Mouse (Mus musculus): ENCODE data around the gene Plcb1. TPM values are rescaled to one million over a fixed set of nuclear protein-coding genes. Genes with fewer than 3 reads are reported as not detected.

The Plcb1 gene
- polyA plus RNA-seq, 1 experiment from 2014 or later: 21.5 TPM

DNA sequence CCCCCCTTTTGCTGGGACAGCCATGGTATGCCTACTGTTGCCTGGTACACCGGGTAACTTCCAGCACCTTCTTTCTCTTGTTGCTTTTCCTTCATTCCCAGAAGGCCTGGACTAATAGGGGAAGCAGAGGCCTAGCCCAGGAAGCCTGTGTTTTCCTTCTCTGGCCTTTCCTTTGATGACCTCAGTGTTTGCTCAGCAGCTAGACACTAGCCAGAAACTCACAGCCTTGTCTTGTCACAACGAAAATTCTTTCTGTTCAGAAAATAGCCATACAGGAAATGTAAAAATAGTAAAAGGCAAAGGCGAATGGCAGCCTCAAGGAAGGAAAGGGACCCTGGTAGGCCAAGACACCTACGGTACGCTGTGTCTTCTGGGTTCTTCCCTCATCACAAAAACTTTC is 489.1 kb downstream of the Plcb1 start:
- Histone ChIP-seq H3K4me3 (ENCODE audit: low read depth, low read length) (no peak overlapping the region), H3K27ac (ENCODE audit: low read depth) (no peak overlapping the region), H3K9me3 (ENCODE audit: low read depth, low read length) (no peaks in the 10 kb centered on the region), H3K36me3 (ENCODE audit: insufficient read depth) (no peaks in the 10 kb centered on the region), H3K9ac (no peak overlapping the region), H3K27me3 (ENCODE audit: insufficient read depth, low read length) (no peaks in the 10 kb centered on the region), H3K4me2 (no peak overlapping the region), H3K4me1 (ENCODE audit: insufficient read depth) (peaks cover 7% of the 10 kb centered on the region; the same call in 1 of the 2 replicates)
- TF ChIP-seq CTCF (IDR thresholded peaks at IDR 0.05; ENCODE audit: low read depth): no peak
- ATAC-seq (ENCODE audit: insufficient read depth): no peak
- DNase-seq: peak; percentile 14
- WGBS: 58% methylated on average over 5 of the region's 5 CpGs

DNA sequence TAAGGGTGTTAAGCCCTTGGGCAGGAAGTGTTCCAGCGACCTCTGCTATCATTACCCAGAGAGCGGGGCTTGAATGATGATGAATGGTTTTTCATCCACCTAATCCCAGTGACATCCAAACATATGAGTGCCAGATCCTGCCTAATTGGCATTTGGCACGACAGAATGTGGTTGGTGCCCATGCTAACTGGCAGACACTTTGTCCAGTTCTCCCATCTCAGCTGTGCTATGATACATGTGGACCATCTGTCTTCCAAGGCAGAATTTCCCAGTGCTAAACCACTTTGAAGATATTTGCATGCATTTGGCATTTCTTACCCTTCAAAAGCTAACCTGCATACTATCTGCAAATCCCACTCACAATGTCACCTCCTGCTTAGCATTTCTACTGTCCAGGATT is 492.6 kb downstream of the Plcb1 start:
- no peaks in the 10 kb centered on the region for H3K9me3 ChIP-seq (ENCODE audit: low read depth, low read length)
- no peak overlapping the region for H3K4me3 ChIP-seq (ENCODE audit: low read depth, low read length)
- peaks cover 7% of the 10 kb centered on the region; the same call in 1 of the 2 replicates for H3K4me1 ChIP-seq (ENCODE audit: insufficient read depth)
- DNase-seq (no peak), ATAC-seq (ENCODE audit: insufficient read depth) (peak; percentile 15; the same call in 1 of the 2 replicates)
- WGBS: 35% methylated on average over 3 of the region's 3 CpGs
- H3K4me2 ChIP-seq: no peak overlapping the region
- H3K36me3 ChIP-seq (ENCODE audit: insufficient read depth): no peaks in the 10 kb centered on the region
- no peaks in the 10 kb centered on the region for H3K27me3 ChIP-seq (ENCODE audit: insufficient read depth, low read length)
- H3K9ac ChIP-seq: no peak overlapping the region
- no peak overlapping the region; the same call in 1 of the 2 replicates for H3K27ac ChIP-seq (ENCODE audit: low read depth)
- TF ChIP-seq CTCF (IDR thresholded peaks at IDR 0.05; ENCODE audit: low read depth): no peak

DNA sequence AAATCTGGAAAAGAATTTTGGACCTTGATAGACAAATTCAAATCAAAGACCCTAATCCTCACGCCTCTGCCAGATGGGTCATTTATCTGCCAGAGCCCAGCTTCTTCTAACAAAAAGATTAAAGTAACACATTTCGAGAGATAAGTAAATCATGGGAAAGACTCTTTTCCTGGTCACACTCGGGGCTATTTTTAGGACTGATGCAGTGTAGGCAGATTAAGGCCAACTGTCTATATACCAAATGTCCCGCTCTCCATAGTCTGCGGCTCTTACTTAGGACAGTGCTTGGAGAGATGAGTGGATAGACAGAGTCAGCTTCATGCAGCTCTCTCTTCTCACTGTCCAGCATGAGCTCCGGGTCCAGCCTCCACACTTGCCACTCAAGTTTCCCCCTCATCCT is 493.2 kb downstream of the Plcb1 start:
- DNase-seq (peak; percentile 82), ATAC-seq (ENCODE audit: insufficient read depth) (peak; percentile 93)
- 28% methylated on average over 6 of the region's 6 CpGs for WGBS
- no peak for TF ChIP-seq CTCF (IDR thresholded peaks at IDR 0.05; ENCODE audit: low read depth)
- Histone ChIP-seq H3K4me3 (ENCODE audit: low read depth, low read length) (no peak overlapping the region), H3K4me2 (no peak overlapping the region), H3K9ac (no peak overlapping the region), H3K27ac (ENCODE audit: low read depth) (peak overlapping the region; percentile 30; the same call in 1 of the 2 replicates), H3K36me3 (ENCODE audit: insufficient read depth) (no peaks in the 10 kb centered on the region), H3K27me3 (ENCODE audit: insufficient read depth, low read length) (no peaks in the 10 kb centered on the region), H3K9me3 (ENCODE audit: low read depth, low read length) (no peaks in the 10 kb centered on the region), H3K4me1 (ENCODE audit: insufficient read depth) (peaks cover 7% of the 10 kb centered on the region; the same call in 1 of the 2 replicates)

DNA sequence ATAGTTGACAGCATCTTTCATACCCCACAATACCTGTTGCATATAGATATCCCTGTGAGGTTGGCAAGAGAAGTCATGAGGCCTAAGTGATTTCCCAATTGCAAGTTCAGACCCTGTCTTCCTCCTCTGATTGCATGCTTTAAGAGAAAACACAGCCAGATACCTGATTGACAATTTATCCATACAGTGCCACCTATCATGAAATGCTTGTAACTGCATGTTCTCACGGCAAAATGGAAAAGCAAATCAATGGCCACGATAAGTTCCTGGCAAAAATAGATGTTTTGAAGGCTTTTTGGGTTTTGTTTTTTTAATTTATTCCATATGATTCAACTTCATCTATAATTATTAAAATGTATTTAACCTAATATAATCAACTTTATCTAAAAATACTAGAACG is 497.9 kb downstream of the Plcb1 start:
- no peak overlapping the region for H3K4me3 ChIP-seq (ENCODE audit: low read depth, low read length)
- no peak for ATAC-seq (ENCODE audit: insufficient read depth)
- no peaks in the 10 kb centered on the region for H3K9me3 ChIP-seq (ENCODE audit: low read depth, low read length)
- no peak overlapping the region for H3K4me2 ChIP-seq
- H3K9ac ChIP-seq: no peak overlapping the region
- peaks cover under 1% of the 10 kb centered on the region; the same call in 1 of the 2 replicates for H3K4me1 ChIP-seq (ENCODE audit: insufficient read depth)
- peak; percentile 30 for DNase-seq
- H3K27ac ChIP-seq (ENCODE audit: low read depth): no peak overlapping the region
- no peaks in the 10 kb centered on the region for H3K27me3 ChIP-seq (ENCODE audit: insufficient read depth, low read length)
- no peaks in the 10 kb centered on the region for H3K36me3 ChIP-seq (ENCODE audit: insufficient read depth)
- TF ChIP-seq CTCF (IDR thresholded peaks at IDR 0.05; ENCODE audit: low read depth): peak; percentile 51
- 62% methylated on average over 3 of the region's 3 CpGs for WGBS

DNA sequence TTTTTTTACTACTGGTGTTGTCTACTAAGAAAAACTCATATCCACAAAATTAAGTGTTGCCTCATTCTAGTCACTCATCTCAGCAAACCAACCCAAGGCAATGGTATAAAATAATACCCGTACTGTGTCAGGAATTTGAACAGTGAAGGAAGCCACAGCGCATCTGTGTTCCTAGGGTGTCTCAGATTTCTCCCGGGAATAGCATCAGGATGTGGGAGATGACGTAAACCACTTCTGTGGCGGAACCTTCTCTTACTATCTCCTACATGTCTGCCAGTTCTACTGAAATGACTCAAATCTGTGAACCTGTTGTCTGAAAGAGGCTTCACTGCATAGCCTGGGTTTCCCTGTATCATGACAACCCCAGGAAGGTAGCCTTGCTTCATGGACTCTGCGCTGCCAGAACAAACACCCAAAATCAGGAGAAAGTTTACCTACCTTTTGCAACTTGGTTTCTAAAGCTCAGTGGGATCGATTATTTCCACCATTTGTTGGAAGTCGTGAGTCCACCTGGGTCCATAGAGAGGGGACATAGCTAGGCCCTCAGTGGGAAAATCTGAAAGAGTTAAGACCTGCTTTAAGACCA is 510.4 kb downstream of the Plcb1 start:
- TF ChIP-seq CTCF (IDR thresholded peaks at IDR 0.05; ENCODE audit: low read depth): no peak
- ATAC-seq (ENCODE audit: insufficient read depth) (no peak), DNase-seq (no peak)
- no peak overlapping the region for H3K4me3 ChIP-seq (ENCODE audit: low read depth, low read length)
- no peak overlapping the region for H3K9ac ChIP-seq
- H3K27me3 ChIP-seq (ENCODE audit: insufficient read depth, low read length): no peaks in the 10 kb centered on the region
- H3K4me2 ChIP-seq: no peak overlapping the region
- H3K27ac ChIP-seq (ENCODE audit: low read depth): no peak overlapping the region
- H3K4me1 ChIP-seq (ENCODE audit: insufficient read depth): no peaks in the 10 kb centered on the region
- no peaks in the 10 kb centered on the region for H3K9me3 ChIP-seq (ENCODE audit: low read depth, low read length)
- H3K36me3 ChIP-seq (ENCODE audit: insufficient read depth): no peaks in the 10 kb centered on the region
- 84% methylated on average over 8 of the region's 8 CpGs for WGBS

DNA sequence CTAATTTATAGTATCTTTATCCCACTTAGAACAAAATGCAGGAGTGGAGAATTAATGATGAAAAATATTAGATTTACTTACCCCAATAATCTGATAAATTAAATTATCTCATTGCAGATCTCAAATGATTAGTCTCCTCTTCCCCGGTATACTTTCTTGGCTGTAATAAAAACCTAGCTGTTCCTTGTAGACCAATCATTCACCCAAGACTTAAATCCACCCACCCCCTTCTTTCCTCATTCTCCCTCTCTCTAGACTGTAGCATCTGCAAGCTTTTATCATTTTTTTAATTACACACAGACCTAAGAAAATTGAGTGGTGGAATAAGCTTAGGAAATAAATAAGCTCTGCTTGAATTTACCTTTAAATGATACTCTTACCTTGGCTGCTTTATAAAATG is 514.6 kb downstream of the Plcb1 start:
- no peaks in the 10 kb centered on the region for H3K27me3 ChIP-seq (ENCODE audit: insufficient read depth, low read length)
- no peaks in the 10 kb centered on the region for H3K9me3 ChIP-seq (ENCODE audit: low read depth, low read length)
- no peak overlapping the region for H3K4me2 ChIP-seq
- no peak for ATAC-seq (ENCODE audit: insufficient read depth)
- no peaks in the 10 kb centered on the region for H3K36me3 ChIP-seq (ENCODE audit: insufficient read depth)
- no peak for TF ChIP-seq CTCF (IDR thresholded peaks at IDR 0.05; ENCODE audit: low read depth)
- no peaks in the 10 kb centered on the region for H3K4me1 ChIP-seq (ENCODE audit: insufficient read depth)
- WGBS: 82% methylated on average over 1 of the region's 1 CpGs
- no peak overlapping the region for H3K9ac ChIP-seq
- H3K27ac ChIP-seq (ENCODE audit: low read depth): no peak overlapping the region
- no peak overlapping the region for H3K4me3 ChIP-seq (ENCODE audit: low read depth, low read length)
- no peak for DNase-seq

DNA sequence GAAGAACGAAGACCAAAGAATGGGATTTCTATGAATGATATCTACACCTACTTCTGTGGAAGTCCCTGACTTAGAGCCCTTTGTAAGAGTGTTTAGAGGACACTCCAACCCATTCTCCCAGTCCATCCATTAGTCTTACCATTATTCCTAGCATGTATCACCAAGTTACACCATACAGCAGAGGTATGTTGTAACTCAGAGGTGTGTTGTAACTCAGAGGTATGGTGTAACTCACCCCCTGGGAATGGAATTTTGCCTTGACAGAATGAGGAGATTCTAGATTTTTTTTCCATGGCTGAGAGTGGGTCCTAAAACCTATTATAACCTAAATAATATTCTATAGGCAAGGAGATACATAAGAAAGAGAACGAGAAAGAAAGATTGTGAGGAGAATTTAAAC is 516.6 kb downstream of the Plcb1 start:
- no peaks in the 10 kb centered on the region for H3K36me3 ChIP-seq (ENCODE audit: insufficient read depth)
- H3K4me3 ChIP-seq (ENCODE audit: low read depth, low read length): no peak overlapping the region
- TF ChIP-seq CTCF (IDR thresholded peaks at IDR 0.05; ENCODE audit: low read depth): no peak
- H3K27ac ChIP-seq (ENCODE audit: low read depth): no peak overlapping the region
- H3K9ac ChIP-seq: no peak overlapping the region
- H3K27me3 ChIP-seq (ENCODE audit: insufficient read depth, low read length): no peaks in the 10 kb centered on the region
- no peaks in the 10 kb centered on the region for H3K4me1 ChIP-seq (ENCODE audit: insufficient read depth)
- DNase-seq: no peak
- H3K9me3 ChIP-seq (ENCODE audit: low read depth, low read length): no peaks in the 10 kb centered on the region
- ATAC-seq (ENCODE audit: insufficient read depth): no peak
- 81% methylated on average over 2 of the region's 2 CpGs for WGBS
- no peak overlapping the region for H3K4me2 ChIP-seq

All from lung, embryonic 14.5 days (tissue).